Mouse (Mus musculus) liver, embryonic 13.5 days (tissue): ENCODE measurements around the gene Tekt4. TPM values are rescaled to one million over a fixed set of nuclear protein-coding genes. Genes with fewer than 3 reads are reported as not detected.

Experiments
- ATAC-seq: fragments of 200-750 bp; cut with Nextera tagmentation; 2 replicates; pipeline ENCODE4 v1.8.0; 2017; ENCODE audit warnings: low read depth, mild to moderate bottlenecking, moderate number of reproducible peaks, moderate library complexity
- DNase-seq: peaks from one replicate; pipeline ENCODE4 v3.0.0; 2022
- H3K27ac ChIP-seq: fragments of 300-500 bp; sonication (generic); 2 replicates; pipeline ENCODE4 v1.5.1; 2015; ENCODE audit warnings: moderate library complexity, mild to moderate bottlenecking, inconsistent platforms
- H3K27me3 ChIP-seq: fragments of 300-500 bp; sonication (generic); 2 replicates; pipeline ENCODE4 v1.6.1; 2015; ENCODE audit warnings: mild to moderate bottlenecking, inconsistent platforms
- H3K36me3 ChIP-seq: fragments of 300-500 bp; sonication (generic); 2 replicates; pipeline ENCODE4 v1.6.1; 2015; ENCODE audit warnings: mild to moderate bottlenecking, inconsistent platforms
- H3K4me1 ChIP-seq: fragments of 300-500 bp; sonication (generic); replicated peaks from 2 replicates; pipeline ENCODE4 v1.6.1; 2015; ENCODE audit warnings: inconsistent platforms
- H3K4me2 ChIP-seq: fragments of 300-500 bp; sonication (generic); 2 replicates; pipeline ENCODE4 v1.6.1; 2015; ENCODE audit warnings: inconsistent platforms, mild to moderate bottlenecking, moderate library complexity
- H3K4me3 ChIP-seq: fragments of 300-500 bp; sonication (generic); replicated peaks from 2 replicates; pipeline ENCODE4 v1.5.1; 2015; ENCODE audit warnings: mild to moderate bottlenecking, inconsistent platforms
- H3K9ac ChIP-seq: fragments of 300-500 bp; sonication (generic); 2 replicates; pipeline ENCODE4 v1.6.1; 2015; ENCODE audit warnings: mild to moderate bottlenecking, inconsistent platforms
- H3K9me3 ChIP-seq: fragments of 300-500 bp; sonication (generic); replicated peaks from 2 replicates; pipeline ENCODE4 v1.6.1; 2016; ENCODE audit warnings: inconsistent platforms
- WGBS: fragments of 180-500 bp; shearing (Covaris S2); methylation state at CpG from one replicate; pipeline ENCODE4 v1.1.7; 2015; ENCODE audit not compliant: insufficient replicate concordance; 5-methylcytosine and 5-hydroxymethylcytosine counted together
- polyA plus RNA-seq: library from polyadenylated mRNA; unstranded; fragments of >200 nt; fragmentation: Nextera tagmentation; extraction: Ambion mirVana; gene quantifications from 2 replicates; pipeline ENCODE4 v1.2.1, GENCODE M21; 2015

The Tekt4 gene
- polyA plus RNA-seq, 1 experiment from 2014 or later = not detected

DNA sequence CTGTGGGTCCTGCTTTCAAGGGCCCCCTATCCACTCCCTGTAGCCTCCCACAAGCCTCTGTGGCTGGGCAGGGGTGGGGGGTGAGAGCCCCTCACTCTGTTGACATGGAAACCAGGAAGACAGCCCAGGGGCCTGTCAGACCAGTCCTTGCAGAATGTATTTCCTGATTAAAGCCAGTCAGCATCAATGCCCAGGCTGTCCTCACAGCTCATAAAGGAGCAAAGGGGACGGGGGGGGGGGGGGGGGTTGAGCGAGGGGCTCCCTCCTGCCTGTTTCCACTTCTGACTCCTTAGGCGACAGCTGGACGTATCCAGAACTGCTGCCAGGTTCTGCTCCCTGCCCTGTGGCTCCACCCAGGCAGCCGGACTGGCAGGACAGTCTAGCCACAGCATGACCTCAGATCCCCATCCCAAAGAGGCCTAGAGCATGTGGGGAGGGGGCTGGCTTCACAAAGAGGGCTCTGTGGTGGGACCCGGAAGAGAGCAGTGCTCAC lies 38.9 kb upstream of the Tekt4 start:
- Histone ChIP-seq H3K36me3 (no peaks in the 10 kb centered on the region), H3K27me3 (no peaks in the 10 kb centered on the region), H3K9ac (no peak overlapping the region), H3K4me1 (peaks cover 14% of the 10 kb centered on the region), H3K9me3 (no peaks in the 10 kb centered on the region), H3K4me3 (no peak overlapping the region), H3K27ac (no peak overlapping the region), H3K4me2 (no peak overlapping the region)
- no peak for ATAC-seq
- no peak for DNase-seq
- WGBS = 27% methylated on average over 6 of the region's 6 CpGs

DNA sequence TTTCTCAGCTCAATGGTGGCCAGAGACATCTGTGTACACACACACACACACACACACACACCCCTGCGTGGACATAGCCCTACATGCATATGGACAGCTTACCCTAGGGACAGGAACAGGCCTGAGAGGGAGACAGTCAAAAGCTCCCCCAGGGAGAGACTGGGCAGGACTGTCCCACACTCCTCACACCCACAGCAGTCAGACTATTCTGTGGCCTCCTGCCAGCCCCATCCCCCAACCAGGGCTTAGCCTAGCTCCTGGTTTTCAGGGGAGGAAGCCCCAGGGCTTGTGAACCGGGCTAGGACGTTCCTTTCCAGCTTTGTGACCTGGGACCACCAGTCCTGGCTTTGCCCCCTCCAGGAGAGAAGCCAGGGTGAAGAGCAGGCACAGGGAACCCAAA lies 38.2 kb upstream of the Tekt4 start:
- ATAC-seq (no peak), DNase-seq (no peak)
- Histone ChIP-seq H3K4me3 (no peak overlapping the region), H3K27me3 (no peaks in the 10 kb centered on the region), H3K4me2 (no peak overlapping the region), H3K27ac (no peak overlapping the region), H3K9ac (no peak overlapping the region), H3K9me3 (no peaks in the 10 kb centered on the region), H3K36me3 (no peaks in the 10 kb centered on the region), H3K4me1 (peaks cover 14% of the 10 kb centered on the region)
- WGBS = 31% methylated on average over 3 of the region's 3 CpGs

DNA sequence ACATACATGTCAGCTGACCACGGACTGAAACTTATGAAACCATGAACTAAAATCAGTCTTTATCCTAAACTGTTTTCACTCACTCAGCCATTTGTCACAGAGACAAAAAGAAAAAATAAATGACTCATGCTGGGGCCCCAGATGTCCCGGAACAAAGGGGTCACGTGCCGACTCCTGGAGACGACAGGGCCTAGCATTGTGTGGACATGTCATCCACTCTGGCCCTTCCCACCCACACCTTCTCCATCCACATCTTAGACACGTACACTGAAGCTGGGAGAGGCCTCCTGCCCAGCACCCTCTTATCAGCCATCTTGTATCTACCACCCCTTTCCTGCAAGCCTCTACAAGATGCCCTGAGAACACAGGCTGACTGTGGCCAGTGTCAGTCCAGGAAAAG lies 36.4 kb upstream of the Tekt4 start:
- 58% methylated on average over 6 of the region's 6 CpGs for WGBS
- no peak overlapping the region for H3K27ac ChIP-seq
- H3K4me2 ChIP-seq = no peak overlapping the region
- H3K36me3 ChIP-seq = no peaks in the 10 kb centered on the region
- H3K4me1 ChIP-seq = peaks cover 14% of the 10 kb centered on the region
- no peaks in the 10 kb centered on the region for H3K9me3 ChIP-seq
- DNase-seq (no peak), ATAC-seq (no peak)
- H3K4me3 ChIP-seq = no peak overlapping the region
- H3K9ac ChIP-seq = no peak overlapping the region
- no peaks in the 10 kb centered on the region for H3K27me3 ChIP-seq

GRCm38 (mm10) chr17:25418926-25419325 lies 35.5 kb upstream of the Tekt4 start:
- 49% methylated on average over 9 of the region's 9 CpGs for WGBS
- Histone ChIP-seq H3K9me3 (no peaks in the 10 kb centered on the region), H3K36me3 (no peaks in the 10 kb centered on the region), H3K4me3 (no peak overlapping the region), H3K27me3 (no peaks in the 10 kb centered on the region), H3K27ac (no peak overlapping the region), H3K9ac (no peak overlapping the region), H3K4me1 (peaks cover 14% of the 10 kb centered on the region), H3K4me2 (no peak overlapping the region)
- no peak for ATAC-seq
- no peak for DNase-seq

DNA sequence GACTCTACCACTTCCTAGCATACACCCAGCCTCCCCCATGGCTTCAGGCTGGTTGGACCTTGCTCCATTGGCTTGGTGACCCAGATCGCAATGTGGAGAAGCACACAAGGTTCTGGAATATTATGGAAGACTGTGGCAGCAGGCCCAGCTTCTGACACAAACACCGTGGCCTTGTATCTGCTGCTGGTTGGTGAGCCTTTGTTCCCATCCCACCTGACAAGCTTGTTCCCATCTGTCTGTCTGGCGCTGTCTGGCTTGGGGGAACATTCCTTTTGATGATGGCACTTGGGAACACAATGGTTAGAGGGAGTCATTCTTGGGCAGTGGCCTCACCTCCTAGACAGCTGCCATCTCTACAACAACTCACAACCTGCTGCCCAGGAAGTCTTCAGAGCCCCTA lies 33.4 kb upstream of the Tekt4 start:
- Histone ChIP-seq H3K4me1 (peaks cover 8% of the 10 kb centered on the region), H3K4me2 (no peak overlapping the region), H3K9ac (no peak overlapping the region), H3K9me3 (no peaks in the 10 kb centered on the region), H3K36me3 (no peaks in the 10 kb centered on the region), H3K4me3 (no peak overlapping the region), H3K27me3 (no peaks in the 10 kb centered on the region), H3K27ac (no peak overlapping the region)
- WGBS = 68% methylated on average over 3 of the region's 3 CpGs
- ATAC-seq = no peak
- DNase-seq = no peak

GRCm38 (mm10) chr17:25424526-25425080 lies 29.8 kb upstream of the Tekt4 start:
- Histone ChIP-seq H3K27me3 (peaks cover 15% of the 10 kb centered on the region; the same call in 1 of the 2 replicates), H3K36me3 (no peaks in the 10 kb centered on the region), H3K27ac (no peak overlapping the region), H3K9me3 (no peaks in the 10 kb centered on the region), H3K4me3 (no peak overlapping the region), H3K4me1 (peaks cover 5% of the 10 kb centered on the region), H3K9ac (no peak overlapping the region), H3K4me2 (no peak overlapping the region)
- no peak for DNase-seq
- ATAC-seq = no peak
- WGBS = 54% methylated on average over 8 of the region's 8 CpGs

GRCm38 (mm10) chr17:25425996-25426395 lies 28.4 kb upstream of the Tekt4 start:
- 47% methylated on average over 2 of the region's 2 CpGs for WGBS
- H3K36me3 ChIP-seq = no peaks in the 10 kb centered on the region
- no peak overlapping the region for H3K27ac ChIP-seq
- H3K4me2 ChIP-seq = no peak overlapping the region
- H3K9me3 ChIP-seq = no peaks in the 10 kb centered on the region
- H3K27me3 ChIP-seq = peaks cover 28% of the 10 kb centered on the region
- DNase-seq (no peak), ATAC-seq (no peak)
- peaks cover 5% of the 10 kb centered on the region for H3K4me1 ChIP-seq
- no peak overlapping the region for H3K9ac ChIP-seq
- H3K4me3 ChIP-seq = no peak overlapping the region

GRCm38 (mm10) chr17:25427441-25427840 lies 27.0 kb upstream of the Tekt4 start:
- Histone ChIP-seq H3K9ac (no peak overlapping the region), H3K4me3 (no peak overlapping the region), H3K27ac (no peak overlapping the region), H3K36me3 (no peaks in the 10 kb centered on the region), H3K9me3 (no peaks in the 10 kb centered on the region), H3K4me1 (peaks cover 11% of the 10 kb centered on the region), H3K4me2 (no peak overlapping the region), H3K27me3 (peaks cover 42% of the 10 kb centered on the region)
- 39% methylated on average over 10 of the region's 10 CpGs for WGBS
- ATAC-seq (0 out of 2 replicates have a peak, but pooled peaks have one; percentile 18), DNase-seq (no peak)

DNA sequence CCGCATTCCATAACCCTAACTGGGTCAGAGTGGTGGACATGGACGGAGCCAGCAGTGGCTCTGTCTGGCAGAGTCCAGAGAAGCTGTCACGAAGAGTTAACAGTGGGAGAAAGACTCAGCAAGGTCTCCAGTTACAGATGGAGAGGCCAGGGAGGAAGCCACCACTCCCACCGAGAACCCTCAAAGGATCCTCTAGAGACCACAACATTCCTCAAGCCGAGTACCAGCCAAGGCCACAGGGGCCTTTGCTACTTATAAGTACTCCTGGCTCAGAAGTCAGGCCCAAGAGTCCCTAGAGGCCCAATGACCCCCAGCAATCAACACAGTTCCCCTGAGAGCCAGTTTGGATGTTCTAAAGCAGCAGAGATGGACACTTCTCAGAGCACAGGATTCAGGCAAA lies 25.2 kb upstream of the Tekt4 start:
- DNase-seq = no peak
- Histone ChIP-seq H3K9ac (no peak overlapping the region), H3K4me2 (no peak overlapping the region), H3K4me3 (no peak overlapping the region), H3K27me3 (peaks cover 60% of the 10 kb centered on the region), H3K9me3 (no peaks in the 10 kb centered on the region), H3K27ac (no peak overlapping the region), H3K4me1 (peaks cover 11% of the 10 kb centered on the region), H3K36me3 (no peaks in the 10 kb centered on the region)
- ATAC-seq = no peak
- 27% methylated on average over 5 of the region's 5 CpGs for WGBS

- no peaks in the 10 kb centered on the region for H3K36me3 ChIP-seq
- ATAC-seq = no peak
- WGBS = 41% methylated on average over 6 of the region's 6 CpGs
- H3K27ac ChIP-seq = no peak overlapping the region
- no peaks in the 10 kb centered on the region for H3K9me3 ChIP-seq
- H3K27me3 ChIP-seq = peaks cover 67% of the 10 kb centered on the region
- H3K9ac ChIP-seq = no peak overlapping the region
- H3K4me1 ChIP-seq = peaks cover 11% of the 10 kb centered on the region
- no peak overlapping the region for H3K4me3 ChIP-seq
- H3K4me2 ChIP-seq = no peak overlapping the region
- no peak for DNase-seq
Measured at GRCm38 (mm10) chr17:25429886-25430285, 24.5 kb upstream of the Tekt4 start.

GRCm38 (mm10) chr17:25430534-25430933 lies 23.9 kb upstream of the Tekt4 start:
- no peak overlapping the region for H3K9ac ChIP-seq
- 42% methylated on average over 8 of the region's 8 CpGs for WGBS
- H3K27ac ChIP-seq = no peak overlapping the region
- peaks cover 73% of the 10 kb centered on the region for H3K27me3 ChIP-seq
- H3K9me3 ChIP-seq = no peaks in the 10 kb centered on the region
- H3K4me2 ChIP-seq = no peak overlapping the region
- H3K4me3 ChIP-seq = no peak overlapping the region
- no peaks in the 10 kb centered on the region for H3K36me3 ChIP-seq
- no peak for ATAC-seq
- DNase-seq = no peak
- peaks cover 11% of the 10 kb centered on the region for H3K4me1 ChIP-seq

- H3K9ac ChIP-seq = peak overlapping the region; percentile 53; the same call in 1 of the 2 replicates
- H3K9me3 ChIP-seq = no peaks in the 10 kb centered on the region
- peaks cover 86% of the 10 kb centered on the region for H3K27me3 ChIP-seq
- no peaks in the 10 kb centered on the region for H3K36me3 ChIP-seq
- peaks cover 6% of the 10 kb centered on the region for H3K4me1 ChIP-seq
- ATAC-seq (no peak; the same call in 1 of the 2 replicates), DNase-seq (no peak)
- WGBS = 2% methylated on average over 53 of the region's 53 CpGs
- peak overlapping the region; percentile 54 for H3K4me3 ChIP-seq
- no peak overlapping the region for H3K27ac ChIP-seq
- H3K4me2 ChIP-seq = peak overlapping the region; percentile 67
Measured at GRCm38 (mm10) chr17:25432433-25433181, 21.8 kb upstream of the Tekt4 start.
